Mouse (Mus musculus) small intestine, adult 2 months (tissue): ENCODE data around the gene Sel1l.

Source experiments
- CTCF ChIP-seq: fragments of 200-500 bp; IDR thresholded peaks from 2 replicates; pipeline ENCODE4 v1.5.1; 2012; ENCODE audit warnings: low read depth, mild to moderate bottlenecking, control low read depth, inconsistent platforms, low read length, moderate library complexity, mixed read lengths; ENCODE audit not compliant: insufficient replicate concordance, insufficient read length; ENCODE audit errors: extremely low read depth
- POLR2A ChIP-seq: fragments of 200-500 bp; IDR thresholded peaks from 2 replicates; pipeline ENCODE4 v1.6.1; 2012; ENCODE audit warnings: low read depth, mild to moderate bottlenecking, control low read depth, inconsistent platforms, low read length, moderate library complexity

- TF ChIP-seq POLR2A, result no peak
- no peak for TF ChIP-seq CTCF
Observed at GRCm38 (mm10) chr12:91846038-91846437, 2.9 kb downstream of the Sel1l start.
